Mouse (Mus musculus): ENCODE data around the gene Gm20517.

Gene Gm20517

GRCm38 (mm10) chr17:47610849-47611660, at the start of gene Gm20517, which contains the start of the genes Bysl and Med20:
Gene Gm20517 (plus strand): TSS chr17:47611589.
Gene Bysl (minus strand): TSS chr17:47611492.
Gene Med20 (plus strand): TSS chr17:47611582.
- peak; percentile 94 for DNase-seq (ENCODE audit: low read depth)

- no peak for DNase-seq (ENCODE audit: low read depth)
These were observed 48.5 kb upstream of the Gm20517 start for GRCm38 (mm10) chr17:47562875-47563274.

GRCm38 (mm10) chr17:47564612-47565011, 46.8 kb upstream of the Gm20517 start:
- no peak for DNase-seq (ENCODE audit: low read depth)

GRCm38 (mm10) chr17:47566133-47566532, 45.3 kb upstream of the Gm20517 start:
- DNase-seq (ENCODE audit: low read depth), result no peak

GRCm38 (mm10) chr17:47567271-47567670, 44.1 kb upstream of the Gm20517 start:
- DNase-seq (ENCODE audit: low read depth), result no peak

- peak; percentile 60 for DNase-seq (ENCODE audit: low read depth)
These were observed 43.0 kb upstream of the Gm20517 start for GRCm38 (mm10) chr17:47568389-47568788.

- DNase-seq (ENCODE audit: low read depth), result no peak
These were observed 42.4 kb upstream of the Gm20517 start for GRCm38 (mm10) chr17:47568951-47569527.

GRCm38 (mm10) chr17:47571621-47572020, 39.8 kb upstream of the Gm20517 start:
- no peak for DNase-seq (ENCODE audit: low read depth)

GRCm38 (mm10) chr17:47572436-47572835, 39.0 kb upstream of the Gm20517 start:
- DNase-seq (ENCODE audit: low read depth), result no peak

- DNase-seq (ENCODE audit: low read depth), result no peak
These were observed 37.4 kb upstream of the Gm20517 start for GRCm38 (mm10) chr17:47574028-47574427.

- DNase-seq (ENCODE audit: low read depth), result no peak
These were observed 36.6 kb upstream of the Gm20517 start for GRCm38 (mm10) chr17:47574830-47575229.

GRCm38 (mm10) chr17:47578655-47579054, 32.7 kb upstream of the Gm20517 start:
- DNase-seq (ENCODE audit: low read depth), result peak; percentile 34

GRCm38 (mm10) chr17:47580962-47581361, 30.4 kb upstream of the Gm20517 start:
- no peak for DNase-seq (ENCODE audit: low read depth)

GRCm38 (mm10) chr17:47588517-47588916, 22.9 kb upstream of the Gm20517 start:
- no peak for DNase-seq (ENCODE audit: low read depth)

GRCm38 (mm10) chr17:47591073-47591472, 20.3 kb upstream of the Gm20517 start:
- DNase-seq (ENCODE audit: low read depth), result no peak

- DNase-seq (ENCODE audit: low read depth), result peak; percentile 94
These were observed 18.1 kb upstream of the Gm20517 start for GRCm38 (mm10) chr17:47593215-47593853.

- DNase-seq (ENCODE audit: low read depth), result no peak
These were observed 17.6 kb upstream of the Gm20517 start for GRCm38 (mm10) chr17:47593854-47594182.

- no peak for DNase-seq (ENCODE audit: low read depth)
These were observed 17.0 kb upstream of the Gm20517 start for GRCm38 (mm10) chr17:47594183-47594968.

GRCm38 (mm10) chr17:47594969-47595247, 16.5 kb upstream of the Gm20517 start:
- no peak for DNase-seq (ENCODE audit: low read depth)

- no peak for DNase-seq (ENCODE audit: low read depth)
These were observed 15.9 kb upstream of the Gm20517 start for GRCm38 (mm10) chr17:47595248-47596161.

GRCm38 (mm10) chr17:47596162-47596838, 15.1 kb upstream of the Gm20517 start:
- DNase-seq (ENCODE audit: low read depth), result no peak

All from c-Kit-positive CD71-positive TER-119-negative erythroid progenitor cells, embryonic 14.5 days (primary cell).